Mouse (Mus musculus) midbrain, embryonic 15.5 days (tissue): Measurements from ENCODE around the gene Krtap29-1. TPM values are rescaled to one million over a fixed set of nuclear protein-coding genes. Genes with fewer than 3 reads are reported as not detected.

Experiments
- ATAC-seq: fragments of 200-750 bp; cut with Nextera tagmentation; replicated peaks from 2 replicates; pipeline ENCODE4 v1.8.0; 2017; ENCODE audit warnings: moderate TSS enrichment
- H3K27ac ChIP-seq: fragments of 300-500 bp; sonication (generic); 2 replicates; pipeline ENCODE4 v1.5.1; 2015; ENCODE audit warnings: mild to moderate bottlenecking, inconsistent platforms
- H3K27me3 ChIP-seq: fragments of 300-500 bp; sonication (generic); replicated peaks from 2 replicates; pipeline ENCODE4 v1.6.1; 2015; ENCODE audit warnings: inconsistent platforms
- H3K36me3 ChIP-seq: fragments of 300-500 bp; sonication (generic); replicated peaks from 2 replicates; pipeline ENCODE4 v1.6.1; 2015; ENCODE audit warnings: inconsistent platforms
- H3K4me1 ChIP-seq: fragments of 300-500 bp; sonication (generic); 2 replicates; pipeline ENCODE4 v1.6.1; 2015; ENCODE audit warnings: inconsistent platforms
- H3K4me2 ChIP-seq: fragments of 300-500 bp; sonication (generic); 2 replicates; pipeline ENCODE4 v1.6.1; 2015; ENCODE audit warnings: inconsistent platforms, mild to moderate bottlenecking, moderate library complexity
- H3K4me3 ChIP-seq: fragments of 300-500 bp; sonication (generic); 2 replicates; pipeline ENCODE4 v1.5.1; 2015; ENCODE audit warnings: mild to moderate bottlenecking, inconsistent platforms
- H3K9ac ChIP-seq: fragments of 300-500 bp; sonication (generic); 2 replicates; pipeline ENCODE4 v1.6.1; 2015; ENCODE audit warnings: mild to moderate bottlenecking, inconsistent platforms
- H3K9me3 ChIP-seq: fragments of 300-500 bp; sonication (generic); 2 replicates; pipeline ENCODE4 v1.6.1; 2016; ENCODE audit warnings: inconsistent platforms
- WGBS: fragments of 180-500 bp; shearing (Covaris S2); methylation state at CpG from one replicate; pipeline ENCODE4 v1.1.7; 2015; ENCODE audit warnings: mixed read lengths; 5-methylcytosine and 5-hydroxymethylcytosine counted together
- polyA plus RNA-seq: library from polyadenylated mRNA; unstranded; fragments of >200 nt; fragmentation: Nextera tagmentation; extraction: Ambion mirVana; gene quantifications from 2 replicates; pipeline ENCODE4 v1.2.1, GENCODE M21; 2015

The Krtap29-1 gene
- polyA plus RNA-seq, 1 experiment from 2014 or later: not detected

DNA sequence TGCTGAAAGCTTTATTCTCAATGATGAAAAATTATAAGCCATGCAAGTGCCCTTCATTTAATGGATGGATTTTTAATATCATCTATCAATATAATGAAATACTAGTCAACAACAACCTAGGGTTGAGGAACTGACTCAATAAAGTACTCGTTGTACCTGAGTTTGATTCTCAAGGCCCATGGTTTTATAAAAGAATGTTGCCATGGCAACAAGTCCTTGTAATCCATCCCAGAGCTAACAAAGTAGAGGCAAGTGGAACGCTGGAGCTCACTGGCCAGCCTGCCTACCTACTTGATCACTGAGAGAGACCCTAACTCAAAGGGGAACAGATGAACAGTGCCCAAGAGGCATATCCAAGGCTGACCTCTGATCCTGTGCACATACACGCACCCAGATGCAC is 11.7 kb upstream of the Krtap29-1 start:
- Histone ChIP-seq H3K9me3 (no peaks in the 10 kb centered on the region), H3K9ac (no peak overlapping the region), H3K27ac (no peak overlapping the region), H3K4me3 (no peak overlapping the region), H3K27me3 (no peaks in the 10 kb centered on the region), H3K36me3 (no peaks in the 10 kb centered on the region), H3K4me2 (no peak overlapping the region), H3K4me1 (no peaks in the 10 kb centered on the region)
- ATAC-seq: no peak
- 47% methylated on average over 3 of the region's 3 CpGs for WGBS

DNA sequence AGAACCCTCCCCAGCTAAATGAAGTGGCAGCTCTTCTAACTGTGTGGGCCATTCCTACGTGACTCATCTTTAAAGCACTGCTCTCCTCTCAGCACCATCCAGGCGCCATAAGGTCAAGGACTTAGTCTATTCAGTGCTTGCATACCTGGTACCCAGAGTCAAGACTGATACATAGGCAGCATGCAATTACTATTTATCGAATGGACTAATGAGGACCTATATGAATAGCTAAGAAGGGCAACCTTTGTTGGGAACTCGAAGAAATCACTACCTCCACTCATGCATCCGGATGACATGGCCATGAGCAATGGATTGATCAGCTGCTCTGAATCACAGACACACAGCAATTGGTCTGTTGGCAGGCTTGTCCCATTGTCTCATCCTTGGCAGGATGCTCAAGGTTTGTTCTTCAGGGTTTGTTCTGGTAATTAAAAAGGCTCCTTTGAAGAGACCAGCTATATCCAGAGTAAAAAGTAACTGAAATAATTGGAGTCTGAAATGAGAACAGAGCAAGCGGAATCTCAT is 11.1 kb upstream of the Krtap29-1 start:
- Histone ChIP-seq H3K9me3 (no peaks in the 10 kb centered on the region), H3K36me3 (no peaks in the 10 kb centered on the region), H3K9ac (no peak overlapping the region), H3K4me2 (no peak overlapping the region), H3K27ac (no peak overlapping the region), H3K27me3 (no peaks in the 10 kb centered on the region), H3K4me3 (no peak overlapping the region), H3K4me1 (no peaks in the 10 kb centered on the region)
- ATAC-seq: no peak
- whole genome bisulfite sequencing: 88% methylated on average over 6 of the region's 6 CpGs

DNA sequence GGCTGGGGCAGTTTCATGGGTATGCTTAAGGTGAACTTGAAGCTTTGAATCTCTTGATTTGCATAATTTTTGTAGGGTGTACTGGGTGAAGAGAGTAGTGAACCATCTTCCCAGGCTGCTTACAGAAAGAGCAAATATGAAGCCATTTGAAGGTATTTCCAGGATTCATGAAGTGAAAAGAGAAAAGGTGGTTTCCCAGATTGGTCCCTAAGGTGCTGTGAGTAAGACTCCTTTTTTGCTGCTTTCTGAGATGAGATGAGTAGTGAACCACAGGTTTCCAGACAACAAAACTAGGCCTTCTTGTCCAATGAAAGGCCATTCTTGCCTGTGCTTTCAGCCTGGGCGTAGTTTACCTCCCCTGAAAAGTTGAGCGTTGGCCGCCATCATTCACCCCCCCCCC is 9.7 kb upstream of the Krtap29-1 start:
- 96% methylated on average over 3 of the region's 3 CpGs for WGBS
- Histone ChIP-seq H3K27ac (no peak overlapping the region), H3K4me2 (no peak overlapping the region), H3K9me3 (no peaks in the 10 kb centered on the region), H3K27me3 (no peaks in the 10 kb centered on the region), H3K4me3 (no peak overlapping the region), H3K36me3 (no peaks in the 10 kb centered on the region), H3K9ac (no peak overlapping the region), H3K4me1 (no peaks in the 10 kb centered on the region)
- ATAC-seq: no peak

DNA sequence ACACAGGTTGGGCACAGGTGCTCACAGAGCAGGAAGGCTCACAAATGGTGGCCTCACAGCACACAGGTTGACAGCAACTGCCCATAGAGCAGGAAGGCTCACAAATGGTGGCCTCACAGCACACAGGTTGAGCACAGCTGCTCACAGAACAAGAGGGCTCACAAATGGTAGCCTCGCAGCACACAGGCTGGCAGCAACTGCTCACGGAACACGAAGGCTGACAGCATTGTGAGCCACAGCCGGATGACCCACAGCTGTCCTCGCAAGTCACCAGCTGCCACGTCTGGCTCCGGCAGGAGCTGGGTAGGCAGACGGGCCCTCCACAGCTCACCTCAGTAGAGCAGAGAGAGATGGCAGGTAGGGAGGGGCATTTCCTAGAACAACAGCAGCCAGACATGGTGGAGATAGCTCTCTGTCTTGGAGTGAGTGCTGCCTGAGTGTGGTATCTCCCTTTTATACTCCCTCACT is 7.4 kb upstream of the Krtap29-1 start, which contains the start of gene Krtap16-1:
Krtap16-1 (minus strand) TSS at position 418 of the 468 bp plus-strand sequence.
- Histone ChIP-seq H3K9ac (no peak within 1 kb of the TSS), H3K4me2 (no peak within 1 kb of the TSS)

DNA sequence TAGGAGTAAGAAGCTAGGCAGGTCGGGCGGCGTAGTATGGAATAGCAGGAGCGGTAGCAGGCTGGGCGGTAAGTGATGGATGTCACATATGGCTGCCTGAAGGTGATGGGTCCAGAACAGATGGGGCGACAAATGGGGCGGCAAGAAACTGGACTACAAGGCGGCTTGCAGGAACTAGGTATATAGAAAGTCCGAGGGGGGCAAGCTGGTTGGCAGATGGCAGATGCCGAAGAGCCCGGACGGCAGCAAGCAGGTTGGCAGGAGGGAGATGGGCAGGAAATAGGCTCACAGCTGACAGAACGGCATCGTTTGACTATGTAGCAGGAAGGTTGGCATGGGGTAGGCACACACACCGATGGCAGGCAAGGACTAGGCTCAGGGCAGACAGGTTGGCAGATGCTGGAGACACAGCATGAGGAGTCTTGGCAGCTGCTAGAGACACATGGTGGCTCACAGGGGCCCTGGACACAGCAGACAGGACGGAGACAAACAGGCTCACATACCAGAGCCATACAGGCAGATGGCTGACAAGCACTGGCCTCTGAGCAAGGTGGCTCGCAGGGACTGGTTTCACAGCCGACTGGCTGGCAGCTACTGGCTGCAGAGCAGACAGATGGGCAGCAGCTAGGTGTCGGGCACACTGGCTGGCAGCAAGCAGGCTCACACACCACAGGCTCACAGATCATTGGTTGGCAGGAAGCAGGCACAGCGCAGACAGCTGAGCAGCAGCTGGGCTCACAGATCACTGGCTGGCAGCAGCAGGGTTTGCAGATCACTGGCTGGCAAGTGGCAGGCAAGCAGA is 6.6 kb upstream of the Krtap29-1 start:
- Histone ChIP-seq H3K9me3 (no peaks in the 10 kb centered on the region), H3K36me3 (no peaks in the 10 kb centered on the region), H3K4me3 (no peak overlapping the region), H3K4me1 (no peaks in the 10 kb centered on the region), H3K9ac (no peak overlapping the region), H3K27me3 (no peaks in the 10 kb centered on the region), H3K4me2 (no peak overlapping the region), H3K27ac (peak overlapping the region; percentile 60; the same call in 1 of the 2 replicates)
- WGBS: 80% methylated on average over 20 of the region's 20 CpGs
- ATAC-seq: peak; percentile 74

More for the DNA sequence above, 7.4 kb upstream of the Krtap29-1 start, which contains the start of gene Krtap16-1:
- no peak for ATAC-seq
- H3K4me3 ChIP-seq: no peak within 1 kb of the TSS
- peak within 1 kb of the TSS; percentile 60 for H3K27ac ChIP-seq
- H3K4me1 ChIP-seq: no peaks in the 10 kb centered on the region
- no peaks in the 10 kb centered on the region for H3K36me3 ChIP-seq
- WGBS: 87% methylated on average over 8 of the region's 8 CpGs
- no peaks in the 10 kb centered on the region for H3K27me3 ChIP-seq
- no peaks in the 10 kb centered on the region for H3K9me3 ChIP-seq

DNA sequence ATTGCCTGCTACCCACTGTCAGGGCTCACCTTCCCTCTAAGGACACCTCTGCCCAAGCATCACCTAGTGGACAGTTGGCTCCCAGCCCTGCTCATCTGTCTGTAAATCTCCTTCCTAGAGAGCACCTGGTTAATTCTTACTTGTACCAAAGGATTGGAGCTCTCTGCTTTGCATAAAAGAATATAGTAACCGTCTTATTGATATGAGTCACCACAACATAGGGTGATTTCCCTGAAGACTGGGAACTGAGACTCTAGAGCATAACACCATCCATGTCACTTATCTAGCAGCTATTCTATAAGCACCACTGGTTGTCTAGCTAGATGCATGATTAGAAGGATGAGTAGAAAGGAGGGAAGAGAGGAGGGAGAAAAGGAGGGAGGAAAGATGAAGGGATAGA is 4.6 kb upstream of the Krtap29-1 start:
- no peaks in the 10 kb centered on the region for H3K36me3 ChIP-seq
- H3K9ac ChIP-seq: no peak overlapping the region
- ATAC-seq: no peak
- H3K27me3 ChIP-seq: no peaks in the 10 kb centered on the region
- H3K9me3 ChIP-seq: no peaks in the 10 kb centered on the region
- H3K4me3 ChIP-seq: no peak overlapping the region
- no peak overlapping the region for H3K4me2 ChIP-seq
- 94% methylated on average over 1 of the region's 1 CpGs for WGBS
- H3K27ac ChIP-seq: no peak overlapping the region
- no peaks in the 10 kb centered on the region for H3K4me1 ChIP-seq

DNA sequence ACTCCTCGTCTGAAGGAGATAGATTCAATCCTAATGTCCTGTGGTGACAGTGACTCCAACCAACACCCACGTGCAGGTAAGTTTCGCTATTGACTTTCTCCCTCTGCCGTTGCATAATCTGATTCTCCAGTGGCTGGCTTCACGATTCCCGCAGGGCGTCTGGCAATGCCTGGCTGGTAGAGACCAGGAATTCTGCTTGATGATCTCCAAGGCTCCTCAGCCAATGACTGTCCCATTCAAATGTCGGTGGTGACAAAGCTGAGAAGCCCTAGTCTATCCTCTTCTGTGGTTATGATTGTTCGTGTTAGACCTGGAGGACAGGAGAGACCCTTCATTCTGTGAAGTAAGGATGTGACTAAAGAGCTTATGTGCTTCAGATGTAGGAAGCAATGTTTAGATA is 3.9 kb upstream of the Krtap29-1 start:
- no peaks in the 10 kb centered on the region for H3K4me1 ChIP-seq
- H3K36me3 ChIP-seq: no peaks in the 10 kb centered on the region
- H3K4me2 ChIP-seq: no peak overlapping the region
- no peak overlapping the region for H3K27ac ChIP-seq
- no peaks in the 10 kb centered on the region for H3K9me3 ChIP-seq
- no peak overlapping the region for H3K4me3 ChIP-seq
- 87% methylated on average over 9 of the region's 9 CpGs for WGBS
- H3K9ac ChIP-seq: no peak overlapping the region
- ATAC-seq: no peak
- no peaks in the 10 kb centered on the region for H3K27me3 ChIP-seq

DNA sequence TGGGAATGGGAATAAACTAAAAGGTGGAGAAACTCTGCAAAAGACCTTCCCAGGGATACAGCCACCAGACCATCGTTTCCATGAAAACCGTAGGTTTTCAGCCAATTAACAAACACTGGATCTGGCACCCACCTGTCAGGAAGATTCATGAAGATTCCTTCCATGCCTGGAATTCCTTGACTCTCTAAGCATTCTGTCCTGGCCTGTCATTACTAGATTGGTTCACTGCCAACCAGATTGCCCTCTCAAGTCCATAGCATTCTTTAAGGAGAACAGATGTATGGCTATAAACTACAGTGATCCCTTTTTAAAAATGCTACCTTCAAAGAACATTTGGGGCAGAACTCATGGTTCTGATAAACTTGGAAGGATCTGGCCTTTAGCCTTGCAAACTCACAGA is 12.9 kb downstream of the Krtap29-1 start:
- H3K27me3 ChIP-seq: no peaks in the 10 kb centered on the region
- no peak for ATAC-seq
- no peaks in the 10 kb centered on the region for H3K9me3 ChIP-seq
- H3K4me1 ChIP-seq: no peaks in the 10 kb centered on the region
- H3K36me3 ChIP-seq: no peaks in the 10 kb centered on the region
- H3K4me3 ChIP-seq: no peak overlapping the region
- H3K27ac ChIP-seq: no peak overlapping the region
- WGBS: 86% methylated on average over 2 of the region's 2 CpGs
- H3K9ac ChIP-seq: no peak overlapping the region
- no peak overlapping the region for H3K4me2 ChIP-seq

- no peak for ATAC-seq
- no peaks in the 10 kb centered on the region for H3K27me3 ChIP-seq
- no peaks in the 10 kb centered on the region for H3K9me3 ChIP-seq
- WGBS: 51% methylated on average over 6 of the region's 6 CpGs
- no peak overlapping the region for H3K4me3 ChIP-seq
- H3K27ac ChIP-seq: no peak overlapping the region
- no peaks in the 10 kb centered on the region for H3K36me3 ChIP-seq
- H3K4me2 ChIP-seq: no peak overlapping the region
- no peaks in the 10 kb centered on the region for H3K4me1 ChIP-seq
- H3K9ac ChIP-seq: no peak overlapping the region
Measured at GRCm38 (mm10) chr11:99964213-99964612, 14.6 kb downstream of the Krtap29-1 start.

DNA sequence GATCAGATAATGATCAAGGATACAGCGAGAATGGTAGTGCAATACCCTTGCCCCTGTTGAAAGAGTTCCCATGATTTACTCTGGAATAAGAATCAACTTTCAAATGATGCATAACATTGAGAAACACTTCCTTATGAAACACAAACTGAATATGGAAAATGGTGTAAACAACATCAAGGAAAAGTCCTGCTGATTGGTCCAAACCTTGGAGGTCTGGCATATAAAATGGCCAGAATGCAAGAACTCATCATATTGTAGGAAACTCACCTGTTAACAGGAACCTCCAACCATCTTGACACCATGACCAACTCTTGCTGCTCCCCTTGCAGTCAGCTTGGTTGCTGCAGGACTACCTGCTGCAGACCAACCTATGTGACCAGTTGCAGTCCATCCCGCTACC is 30.7 kb downstream of the Krtap29-1 start, which contains the start of gene Krtap9-5:
Krtap9-5 (plus strand) TSS at position 301 of the 400 bp plus-strand sequence.
- H3K27ac ChIP-seq: no peak within 1 kb of the TSS
- H3K4me3 ChIP-seq: no peak within 1 kb of the TSS
- no peaks in the 10 kb centered on the region for H3K36me3 ChIP-seq
- no peak for ATAC-seq
- H3K9ac ChIP-seq: no peak within 1 kb of the TSS
- H3K4me1 ChIP-seq: no peaks in the 10 kb centered on the region
- H3K27me3 ChIP-seq: no peaks in the 10 kb centered on the region
- WGBS: 92% methylated on average over 2 of the region's 2 CpGs
- H3K4me2 ChIP-seq: no peak within 1 kb of the TSS
- no peaks in the 10 kb centered on the region for H3K9me3 ChIP-seq

DNA sequence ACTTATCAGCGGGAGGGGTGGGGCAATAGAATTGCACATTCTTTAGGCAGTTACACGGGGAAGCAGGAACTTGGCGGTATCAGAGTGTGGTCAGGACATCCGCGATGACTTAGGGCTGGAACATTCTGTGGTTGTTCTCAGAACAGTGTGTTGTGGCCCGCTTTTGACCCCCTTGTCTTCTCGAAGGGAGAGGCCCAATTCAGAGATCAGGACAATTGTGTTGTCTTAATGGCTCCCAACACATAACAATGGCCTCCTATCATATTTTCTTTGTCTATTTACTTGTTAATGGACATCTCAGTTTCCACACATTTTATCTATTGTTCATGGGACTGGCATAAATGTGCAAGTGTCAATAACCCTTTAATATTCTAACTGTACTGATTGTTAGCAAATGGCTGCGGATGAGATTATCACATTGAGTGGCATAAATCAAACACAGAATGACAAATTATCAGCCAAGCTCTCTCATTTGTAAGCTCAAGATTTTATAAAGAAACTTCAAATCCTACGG is 41.0 kb downstream of the Krtap29-1 start:
- Histone ChIP-seq H3K9me3 (no peaks in the 10 kb centered on the region), H3K27me3 (no peaks in the 10 kb centered on the region), H3K36me3 (no peaks in the 10 kb centered on the region), H3K9ac (no peak overlapping the region), H3K4me1 (no peaks in the 10 kb centered on the region), H3K27ac (no peak overlapping the region), H3K4me2 (no peak overlapping the region), H3K4me3 (no peak overlapping the region)
- ATAC-seq: no peak
- 90% methylated on average over 9 of the region's 9 CpGs for WGBS

DNA sequence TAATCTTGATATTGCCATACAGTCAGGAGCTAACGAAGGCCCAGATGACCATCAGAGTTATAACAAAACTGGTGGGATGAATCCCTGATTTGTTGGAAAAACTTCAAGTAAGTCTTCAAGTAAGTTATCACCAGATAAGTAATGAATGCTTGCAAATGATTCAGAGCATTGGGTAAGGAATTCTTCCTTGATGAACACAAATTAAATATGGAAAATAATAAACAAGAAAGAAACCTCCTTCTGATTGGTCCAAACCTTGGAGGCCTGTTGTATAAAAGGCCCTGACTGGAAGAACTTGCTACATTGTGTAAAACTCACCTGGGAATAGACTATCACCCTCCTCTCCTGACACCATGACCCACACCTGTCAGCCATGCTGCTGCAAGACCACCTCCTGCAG is 42.9 kb downstream of the Krtap29-1 start, which contains the start of gene Krtap31-2:
Krtap31-2 (plus strand) TSS at position 301 of the 400 bp plus-strand sequence.
- Histone ChIP-seq H3K9me3 (no peaks in the 10 kb centered on the region), H3K27me3 (no peaks in the 10 kb centered on the region), H3K4me3 (no peak within 1 kb of the TSS), H3K9ac (no peak within 1 kb of the TSS), H3K27ac (no peak within 1 kb of the TSS), H3K4me1 (no peaks in the 10 kb centered on the region), H3K36me3 (no peaks in the 10 kb centered on the region), H3K4me2 (no peak within 1 kb of the TSS)
- no peak for ATAC-seq
- WGBS: 84% methylated on average over 1 of the region's 1 CpGs
